Mouse (Mus musculus): ENCODE results near the gene Prr15. TPM values are rescaled to one million over a fixed set of nuclear protein-coding genes. Genes with fewer than 3 reads are reported as not detected.

Prr15 gene
- 1.1 TPM for total RNA-seq (2023)

GRCm38 (mm10) chr6:54325246-54325885 is at the start of gene Prr15:
Prr15 (plus strand) TSS chr6:54325835.

Other genes with a start within 250 kb of the Prr15 start
- 0.21 TPM for gene Wipf3, start 103.8 kb downstream of the Prr15 start, total RNA-seq (2023)
- gene Scrn1, start 240.7 kb downstream of the Prr15 start, total RNA-seq (2023): not detected

Data from CD4-positive naive resting alpha-beta T cell, adult 76 days (primary cell).